Mouse (Mus musculus) cerebellum, adult 11 months (tissue): Measurements from ENCODE around the gene Lrmda.

Experiments used
- DNase-seq: peaks from one replicate; pipeline ENCODE4 v3.0.0; 2022

Gene Lrmda

GRCm38 (mm10) chr14:22167285-22167684 lies 147.8 kb downstream of the Lrmda start:
- no peak for DNase-seq

- DNase-seq: no peak
Measured at GRCm38 (mm10) chr14:22168077-22168794, 148.7 kb downstream of the Lrmda start.

GRCm38 (mm10) chr14:22168795-22169568 lies 149.5 kb downstream of the Lrmda start:
- DNase-seq: no peak

GRCm38 (mm10) chr14:22174757-22175156 lies 155.2 kb downstream of the Lrmda start:
- DNase-seq: no peak

- DNase-seq: no peak
Measured at GRCm38 (mm10) chr14:22179761-22180160, 160.2 kb downstream of the Lrmda start.

GRCm38 (mm10) chr14:22181508-22181907 lies 162.0 kb downstream of the Lrmda start:
- DNase-seq: no peak

GRCm38 (mm10) chr14:22183195-22183594 lies 163.7 kb downstream of the Lrmda start:
- no peak for DNase-seq

GRCm38 (mm10) chr14:22185452-22185851 lies 165.9 kb downstream of the Lrmda start:
- DNase-seq: no peak

GRCm38 (mm10) chr14:22190111-22190510 lies 170.6 kb downstream of the Lrmda start:
- no peak for DNase-seq

GRCm38 (mm10) chr14:22192185-22192584 lies 172.7 kb downstream of the Lrmda start:
- no peak for DNase-seq

- DNase-seq: no peak
Measured at GRCm38 (mm10) chr14:22198021-22198420, 178.5 kb downstream of the Lrmda start.

- DNase-seq: no peak
Measured at GRCm38 (mm10) chr14:22198641-22199425, 179.3 kb downstream of the Lrmda start.

- DNase-seq: no peak
Measured at GRCm38 (mm10) chr14:22201667-22202066, 182.2 kb downstream of the Lrmda start.

- DNase-seq: no peak
Measured at GRCm38 (mm10) chr14:22210601-22211000, 191.1 kb downstream of the Lrmda start.

GRCm38 (mm10) chr14:22218183-22218582 lies 198.7 kb downstream of the Lrmda start:
- DNase-seq: no peak

- DNase-seq: no peak
Measured at GRCm38 (mm10) chr14:22222038-22222437, 202.5 kb downstream of the Lrmda start.

- no peak for DNase-seq
Measured at GRCm38 (mm10) chr14:22222574-22222973, 203.1 kb downstream of the Lrmda start.

- no peak for DNase-seq
Measured at GRCm38 (mm10) chr14:22226205-22226604, 206.7 kb downstream of the Lrmda start.

GRCm38 (mm10) chr14:22228253-22228968 lies 208.9 kb downstream of the Lrmda start:
- DNase-seq: no peak

GRCm38 (mm10) chr14:22240315-22240714 lies 220.8 kb downstream of the Lrmda start:
- no peak for DNase-seq

GRCm38 (mm10) chr14:22255458-22255857 lies 235.9 kb downstream of the Lrmda start:
- DNase-seq: no peak

GRCm38 (mm10) chr14:22256274-22256673 lies 236.8 kb downstream of the Lrmda start:
- no peak for DNase-seq
